Mouse (Mus musculus) cerebellum, postnatal 25 days (tissue): ENCODE measurements around the gene Il16.
A peak's percentile ranks its signal among the peaks of the same experiment; 100 is the strongest.

Experiments
- DNase-seq, 2 experiments: peaks; one replicate each; pipeline ENCODE4 v3.0.0; 2021; ENCODE audit warnings: mixed read lengths in 2 of 2

The Il16 gene

DNA sequence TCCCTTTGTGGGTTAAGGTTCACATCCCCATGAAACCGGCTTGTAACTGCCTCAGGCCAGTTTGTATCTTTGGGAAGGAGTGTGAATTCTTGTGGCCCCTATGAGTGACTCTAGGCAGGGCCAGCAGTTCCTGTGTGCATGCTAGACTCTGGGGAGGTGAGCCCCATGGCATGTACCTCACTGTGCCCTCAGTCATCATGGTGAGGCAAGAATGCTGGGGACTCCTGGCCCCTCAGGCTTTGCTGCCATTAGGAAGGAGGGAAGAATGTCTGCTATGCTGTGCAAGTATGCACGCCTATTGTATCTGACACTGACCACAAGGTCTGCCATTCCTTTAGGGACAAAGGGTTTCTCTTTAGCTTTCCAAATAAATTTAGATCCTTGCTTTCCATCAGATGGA is 104.4 kb downstream of the Il16 start:
- peak; percentile 9 to 18 for DNase-seq

DNA sequence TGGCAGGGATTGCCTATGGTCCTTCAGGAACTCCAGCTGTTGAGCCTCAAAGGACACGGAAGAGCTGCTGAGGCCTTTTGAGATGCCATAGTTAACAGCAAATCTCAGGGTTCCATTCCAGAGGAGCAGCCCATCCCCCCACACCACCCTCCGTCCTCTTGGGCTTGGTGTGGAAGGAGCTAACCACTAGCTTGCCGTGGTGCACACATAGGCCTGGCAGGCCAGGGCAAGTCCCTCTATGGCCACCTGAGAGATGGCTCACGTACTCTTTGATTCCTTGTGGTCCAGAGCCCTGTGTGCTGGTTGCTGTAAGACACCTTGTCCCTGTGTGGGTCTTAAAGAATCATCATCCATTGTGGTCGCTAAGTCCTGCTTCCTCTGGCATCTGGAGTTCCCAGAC is 104.9 kb downstream of the Il16 start:
- DNase-seq, result peak; percentile 50 to 52

DNA sequence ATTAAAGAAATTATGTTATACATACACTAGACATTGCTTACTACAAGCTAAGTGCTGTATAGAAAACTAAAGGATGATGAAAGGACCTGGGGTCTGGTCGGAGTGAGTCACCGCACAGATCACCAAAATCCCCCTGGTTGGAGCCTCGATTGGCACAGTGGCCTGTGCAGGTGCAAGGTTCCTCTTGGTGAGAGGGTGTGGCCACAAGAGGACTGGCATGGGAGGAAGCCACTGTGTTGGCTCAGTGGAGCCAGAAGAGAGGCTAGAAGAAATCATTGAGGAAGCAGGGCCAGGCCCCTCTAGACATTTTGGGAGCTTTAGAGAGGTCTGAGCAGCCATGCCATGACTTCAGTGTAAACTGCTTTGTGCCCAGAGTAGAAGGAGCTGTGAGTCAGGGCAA is 106.4 kb downstream of the Il16 start:
- peak in 1 of 2 experiments; percentile 47 for DNase-seq

DNA sequence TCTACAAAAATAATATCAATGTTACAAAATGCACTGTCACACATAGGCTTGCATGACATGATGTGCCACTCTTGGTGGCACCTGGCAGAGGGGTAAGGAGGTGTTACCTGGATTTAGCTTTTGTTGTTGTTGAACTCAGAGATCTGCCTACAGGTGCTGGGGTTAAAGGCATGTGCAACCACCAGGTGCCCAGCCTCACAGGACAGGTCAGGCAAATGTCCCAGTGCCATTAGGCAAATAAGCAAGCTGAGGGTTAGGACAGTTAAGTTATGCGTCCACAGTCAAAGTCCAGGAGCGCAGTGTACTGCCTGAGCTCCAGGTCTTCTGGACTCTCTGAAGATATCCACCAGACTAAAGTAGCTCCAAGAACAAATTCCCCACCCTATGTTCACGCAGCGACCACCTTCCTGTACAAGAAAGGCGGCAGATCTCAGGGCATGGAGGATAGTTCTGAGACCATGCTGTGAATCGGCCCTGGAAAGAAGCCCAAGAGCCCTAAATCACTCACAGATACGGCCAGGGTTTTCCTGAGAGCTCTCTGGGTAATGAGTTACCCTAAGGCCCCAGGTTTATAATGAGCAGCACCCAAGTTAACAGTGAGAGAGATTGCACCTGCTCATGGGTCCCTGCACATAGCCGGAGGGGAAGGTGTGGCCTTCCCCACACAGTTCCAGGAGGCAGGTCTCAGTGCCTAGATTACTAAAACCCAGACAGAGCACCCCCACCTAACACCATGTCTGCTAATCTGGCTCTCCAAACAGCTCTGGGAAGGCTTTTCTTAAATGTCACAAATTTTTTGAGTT is 107.5 kb downstream of the Il16 start:
- DNase-seq, result peak in 1 of 2 experiments; percentile 33

DNA sequence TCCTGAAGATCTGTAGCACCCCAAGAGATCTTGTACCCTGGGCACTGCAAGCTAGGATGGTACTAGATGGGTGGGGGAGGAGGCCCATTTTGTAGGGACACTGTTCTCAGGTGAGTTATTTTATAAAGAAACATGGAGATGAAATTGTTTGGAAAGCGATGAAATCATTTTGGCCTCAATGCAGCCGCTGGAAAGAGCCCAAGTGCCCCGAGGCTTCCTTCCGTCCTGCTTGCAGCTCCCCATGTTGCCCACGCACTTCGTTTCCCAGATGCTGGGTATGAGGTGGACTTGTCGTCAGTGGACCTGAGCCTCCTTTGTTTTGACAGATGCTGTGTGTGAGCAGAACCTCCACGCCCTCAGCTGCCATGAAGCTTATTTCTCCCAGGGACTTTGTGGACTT is 109.1 kb downstream of the Il16 start:
- DNase-seq, result peak; percentile 49 to 61

DNA sequence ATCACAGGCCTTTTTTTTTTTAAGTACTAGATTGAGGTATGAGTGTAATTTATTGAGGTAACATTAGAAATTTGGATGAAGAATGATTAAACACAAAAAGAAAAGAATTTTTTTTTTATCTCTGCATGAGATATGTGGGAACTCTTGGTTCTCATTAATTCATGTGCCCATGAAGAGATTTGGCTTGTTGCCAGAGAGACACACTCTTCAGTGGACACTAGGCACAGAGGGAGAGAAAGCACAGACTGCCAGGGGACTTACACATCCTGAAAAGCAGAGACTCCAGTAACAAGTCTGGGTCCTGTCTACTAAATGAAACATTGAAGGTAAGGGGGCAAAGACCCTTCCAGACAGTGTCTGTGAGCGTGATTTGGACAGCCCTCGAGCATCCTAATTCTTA is 109.8 kb downstream of the Il16 start:
- peak in 1 of 2 experiments; percentile 24 for DNase-seq

DNA sequence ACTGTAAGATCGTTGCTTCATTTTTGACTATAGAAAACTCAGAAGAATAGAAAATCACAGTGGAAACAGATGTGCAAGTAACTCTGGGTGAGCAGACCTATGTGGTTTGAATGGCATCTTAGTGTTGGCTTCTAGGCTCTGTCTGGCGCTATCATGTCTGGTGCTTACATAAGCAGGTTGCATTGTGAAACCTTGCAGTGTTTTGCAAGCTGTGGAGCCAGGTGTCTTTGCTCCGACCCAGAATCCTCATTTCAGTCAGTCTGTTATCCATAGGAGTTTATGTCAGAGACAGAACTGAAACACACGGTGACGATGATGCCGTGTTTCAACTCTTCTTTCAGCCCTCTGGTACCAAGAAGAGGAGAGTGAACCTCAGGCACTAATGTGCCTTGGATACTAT is 111.7 kb downstream of the Il16 start:
- DNase-seq, result peak in 1 of 2 experiments; percentile 28

DNA sequence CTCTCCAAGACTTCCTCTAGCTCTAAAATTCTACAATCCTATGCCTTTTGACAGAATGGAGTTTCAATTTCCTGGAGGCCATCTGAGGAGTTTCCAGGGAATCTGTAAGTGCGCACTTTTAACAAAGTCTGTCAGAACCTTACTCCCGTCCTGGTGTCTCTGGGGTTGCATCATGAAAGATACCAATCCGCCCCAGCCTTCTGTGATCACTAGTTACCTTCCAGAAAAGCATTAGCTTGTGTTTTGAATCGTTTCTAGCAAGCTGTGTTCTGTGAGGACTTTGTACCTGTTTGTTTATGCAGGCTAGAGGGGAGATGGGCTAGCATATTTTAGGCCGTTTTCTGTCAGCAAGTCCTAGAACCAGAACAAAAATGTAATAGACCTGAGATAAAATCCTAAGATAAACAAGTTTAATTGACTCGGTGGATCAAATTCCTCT is 112.8 kb downstream of the Il16 start:
- no peak for DNase-seq

DNA sequence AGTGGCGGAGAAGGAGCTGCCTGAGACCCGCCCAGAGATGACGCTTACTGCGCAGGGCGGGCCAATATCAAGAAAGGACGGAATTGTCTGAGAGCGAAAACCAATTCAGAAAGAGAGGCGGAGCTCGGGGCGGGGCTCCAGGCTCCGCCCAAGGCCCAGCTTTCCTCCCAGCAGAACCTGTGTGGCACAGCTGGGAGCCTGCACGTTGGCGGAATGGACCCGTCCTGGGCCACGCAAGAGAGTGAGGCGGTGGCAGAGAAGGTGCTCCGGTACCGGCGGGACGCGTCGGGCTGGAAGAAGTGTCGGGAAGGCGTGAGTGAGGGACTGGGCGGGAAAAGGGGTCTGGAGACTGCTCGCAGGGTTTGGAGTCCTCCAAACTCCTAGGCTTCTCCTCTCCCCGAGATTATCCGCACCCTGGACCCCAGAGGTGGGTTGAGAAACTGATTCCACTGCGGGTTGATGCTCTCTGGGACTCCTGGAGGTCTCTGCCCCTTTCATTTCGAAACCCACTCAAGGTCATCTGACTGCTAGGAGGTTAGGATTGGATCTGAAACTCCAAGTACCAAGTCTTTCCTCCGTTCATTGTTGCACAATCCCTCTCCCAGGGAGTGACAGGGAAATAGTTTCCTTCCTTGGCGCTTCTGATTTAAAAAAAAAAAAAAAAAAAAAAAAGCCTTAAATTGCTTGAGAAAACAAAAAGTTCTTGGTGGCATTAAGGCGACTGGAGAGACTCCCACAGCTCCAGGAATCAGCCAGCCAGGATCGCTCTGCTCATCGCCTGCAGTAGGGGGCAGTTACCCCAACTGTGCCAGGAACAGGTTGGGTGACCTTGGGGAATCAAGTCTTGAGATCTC is 113.5 kb downstream of the Il16 start, which contains the start of gene Stard5:
TSS of gene Stard5 (plus strand) at position 132 of the 854 bp plus-strand sequence.
- DNase-seq, result peak; percentile 90 to 93

DNA sequence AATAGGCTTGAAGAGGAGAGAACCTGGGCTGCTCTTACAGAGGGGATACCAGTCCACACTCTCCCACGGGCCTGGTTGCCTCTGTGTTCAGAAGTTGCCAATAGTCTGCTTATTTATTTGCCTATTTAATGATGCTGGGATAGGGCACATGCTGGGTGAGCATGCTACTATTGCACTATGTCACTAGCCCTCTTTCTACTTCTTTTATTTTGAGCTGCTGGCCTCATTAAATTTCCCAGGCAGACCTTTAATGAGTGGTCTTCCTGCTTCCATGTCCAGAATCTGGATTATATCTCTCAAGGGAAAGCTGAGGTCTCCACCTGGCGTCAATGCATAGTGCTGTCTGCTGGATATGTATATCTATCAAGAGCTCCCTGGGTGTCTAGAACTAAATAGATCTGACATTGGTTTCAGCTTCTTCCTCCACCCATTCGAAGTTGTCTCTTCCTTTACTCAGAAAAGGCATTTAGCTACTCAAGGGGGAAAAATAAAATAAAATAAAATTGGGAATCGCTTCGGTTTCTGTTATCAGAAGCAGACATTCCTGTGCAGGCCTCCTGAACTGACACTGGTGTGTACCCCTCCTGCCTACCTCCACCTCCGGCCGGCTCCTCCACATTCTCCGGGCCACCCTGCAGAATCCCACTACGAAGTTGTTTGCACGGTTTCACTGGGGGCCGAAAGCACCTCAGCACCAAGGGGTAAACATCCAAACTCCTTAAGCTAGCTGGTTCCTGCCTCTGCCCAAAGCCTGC is 114.3 kb downstream of the Il16 start:
- DNase-seq, result peak in 1 of 2 experiments; percentile 19

DNA sequence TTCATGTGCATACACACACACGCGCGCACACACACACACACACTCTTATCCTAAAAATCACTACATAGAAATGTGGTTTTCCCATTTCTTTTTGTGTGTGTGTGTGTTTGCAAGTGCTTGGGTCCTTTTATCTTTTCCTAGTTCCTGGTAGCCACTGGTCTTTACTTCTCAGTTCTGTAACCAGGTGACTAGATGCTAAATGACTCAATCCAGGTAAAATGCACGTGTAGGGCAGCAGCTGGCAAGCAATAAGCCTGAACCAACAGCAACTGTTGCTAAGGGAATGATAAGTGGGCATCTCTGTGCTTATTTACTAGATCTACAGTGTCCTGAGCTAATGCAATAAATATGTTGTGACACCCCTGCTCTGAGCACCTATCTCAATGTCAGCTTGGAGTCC is 118.2 kb downstream of the Il16 start:
- no peak for DNase-seq

DNA sequence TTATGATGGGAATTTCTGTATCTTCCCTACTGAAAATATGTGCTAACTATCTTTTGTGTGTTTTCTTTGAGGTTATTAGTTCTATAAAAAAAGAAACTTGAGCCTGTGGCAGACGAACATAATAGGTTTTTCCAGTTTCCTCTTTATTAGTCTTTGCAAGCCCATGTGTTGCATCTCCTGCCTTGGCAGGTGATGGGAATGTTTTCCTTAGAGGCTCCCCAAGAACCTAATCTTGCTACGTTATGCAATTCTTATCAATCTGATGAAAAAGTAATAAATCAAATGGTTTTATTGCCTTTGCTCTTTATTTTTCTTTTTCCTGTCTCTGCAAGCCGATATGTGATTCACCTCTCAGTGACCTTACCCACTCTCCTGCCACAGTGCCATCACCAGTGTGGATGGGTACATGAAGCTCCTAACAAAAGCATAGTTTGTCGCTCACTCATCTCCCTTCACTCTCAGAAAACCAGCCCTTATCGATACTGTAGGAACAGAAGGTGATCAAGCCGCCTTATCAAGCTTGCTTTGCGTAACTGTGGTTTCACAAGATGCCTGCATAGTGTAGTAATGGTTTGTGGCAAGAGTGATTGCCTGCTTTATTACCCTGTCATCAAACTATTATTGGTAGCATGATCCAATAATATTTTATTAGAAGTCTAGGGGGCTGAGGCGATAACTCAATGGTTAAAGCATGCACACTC is 118.8 kb downstream of the Il16 start:
- no peak for DNase-seq

DNA sequence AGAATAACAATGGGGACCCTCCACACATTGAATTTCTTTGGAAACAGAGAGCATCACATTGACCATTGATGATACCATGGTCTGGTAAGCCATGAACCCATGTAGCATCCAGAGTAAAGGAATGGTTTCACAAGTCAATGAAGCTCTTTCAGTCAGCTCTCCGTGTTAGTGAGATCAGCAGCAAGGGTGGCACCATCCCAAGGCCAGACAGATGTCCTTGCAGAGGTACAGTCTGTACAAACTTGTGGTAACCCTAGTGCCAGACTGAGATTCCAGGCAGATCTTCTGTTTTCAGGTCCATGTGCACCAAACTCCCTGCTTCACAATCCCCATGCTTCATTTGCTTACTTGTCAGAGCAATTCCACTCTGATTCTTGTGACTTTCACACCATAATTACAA is 121.5 kb downstream of the Il16 start:
- DNase-seq, result no peak

DNA sequence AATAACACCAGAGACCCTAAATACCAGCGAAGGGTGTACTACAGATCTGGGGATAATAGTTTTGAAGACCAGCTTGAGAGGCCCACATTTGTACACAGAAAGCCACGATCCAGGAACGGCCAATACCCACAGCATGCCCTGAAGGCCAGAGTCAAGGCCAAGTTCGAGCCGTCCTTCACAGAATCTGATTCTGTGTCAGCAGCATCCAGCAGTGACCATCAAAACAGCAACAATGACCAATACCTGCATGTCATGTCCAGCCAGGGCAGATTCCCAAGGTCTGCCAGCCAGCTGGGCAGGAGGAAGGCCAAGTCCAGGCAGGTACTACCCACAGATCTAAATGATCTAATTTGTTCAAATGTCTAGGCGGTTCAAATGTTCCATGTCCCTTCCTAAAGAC is 122.9 kb downstream of the Il16 start:
- no peak for DNase-seq

DNA sequence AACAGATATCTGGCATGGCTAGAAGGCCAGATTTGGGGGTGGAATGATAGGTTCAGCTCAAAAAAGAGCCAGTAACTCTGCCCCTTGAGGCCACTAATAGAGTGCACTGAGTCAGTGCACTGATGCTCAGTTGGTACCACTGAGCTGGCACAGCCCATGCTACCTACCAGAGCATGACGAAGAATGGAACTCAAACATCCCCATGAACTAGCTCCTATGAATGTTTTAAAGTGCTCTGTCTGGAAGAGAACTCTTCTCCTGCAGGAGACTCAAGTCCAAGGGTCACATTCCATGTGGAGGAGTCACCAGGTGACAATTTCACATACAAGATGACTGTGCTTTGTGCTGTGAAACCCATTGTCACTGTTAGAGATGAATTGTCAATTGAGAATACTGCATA is 126.8 kb downstream of the Il16 start:
- DNase-seq, result no peak

DNA sequence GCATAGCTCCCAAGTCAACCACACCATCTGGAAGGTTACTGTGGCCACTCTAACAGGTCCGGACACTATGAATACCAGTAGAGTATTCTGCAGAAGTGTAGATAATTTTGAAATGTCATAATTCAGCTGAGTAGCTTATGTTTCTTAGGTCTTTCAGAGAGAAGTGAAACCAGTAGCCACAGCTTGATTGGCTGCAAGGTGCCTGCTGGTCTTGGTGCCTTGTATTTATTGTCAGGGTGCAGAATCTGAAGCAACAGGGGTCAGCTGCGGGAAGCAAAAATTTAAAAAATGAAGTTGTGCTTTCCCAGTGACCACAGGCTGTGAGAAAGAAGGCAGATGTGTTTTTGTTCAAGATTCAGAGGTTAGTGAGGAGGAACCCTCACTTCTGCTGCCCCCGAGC is 129.3 kb downstream of the Il16 start:
- no peak for DNase-seq

DNA sequence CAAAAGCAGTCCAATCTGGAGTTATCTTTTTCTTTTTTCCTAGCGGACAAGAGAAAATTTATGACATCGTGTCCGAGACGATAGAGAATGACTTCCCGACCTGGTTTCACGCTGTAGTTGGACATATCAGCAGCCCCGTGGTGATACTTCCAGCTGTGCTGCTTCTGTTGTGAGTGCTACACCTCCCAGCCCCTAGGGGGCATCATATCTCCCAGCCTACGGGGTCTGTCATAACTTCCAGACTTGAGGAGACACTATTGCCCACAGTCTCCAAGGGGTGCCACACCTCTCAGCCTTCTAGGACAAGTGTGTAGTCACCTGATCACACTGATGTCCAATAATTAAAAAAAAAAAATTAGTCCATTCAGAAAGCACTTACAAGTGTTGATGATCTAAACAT is 129.7 kb downstream of the Il16 start:
- no peak for DNase-seq

DNA sequence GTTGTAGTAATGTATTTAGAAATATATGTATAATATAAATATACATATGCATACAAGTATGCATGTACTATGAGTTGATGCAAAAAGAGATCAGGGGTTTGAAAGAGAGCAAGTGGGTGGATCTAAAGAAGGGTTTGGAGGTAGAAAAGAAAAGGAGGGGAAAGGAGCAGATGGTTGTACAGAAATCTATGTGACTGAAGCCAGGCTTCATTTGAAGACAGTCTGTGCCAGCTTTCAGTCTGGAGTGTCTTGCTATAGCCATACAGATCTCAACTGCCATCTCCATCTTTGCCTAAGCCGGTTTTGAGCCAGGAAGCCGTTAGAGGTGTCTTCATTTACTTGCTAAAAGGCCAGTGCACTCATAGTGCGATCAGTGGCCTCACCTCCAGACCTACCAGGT is 130.3 kb downstream of the Il16 start:
- DNase-seq, result no peak

DNA sequence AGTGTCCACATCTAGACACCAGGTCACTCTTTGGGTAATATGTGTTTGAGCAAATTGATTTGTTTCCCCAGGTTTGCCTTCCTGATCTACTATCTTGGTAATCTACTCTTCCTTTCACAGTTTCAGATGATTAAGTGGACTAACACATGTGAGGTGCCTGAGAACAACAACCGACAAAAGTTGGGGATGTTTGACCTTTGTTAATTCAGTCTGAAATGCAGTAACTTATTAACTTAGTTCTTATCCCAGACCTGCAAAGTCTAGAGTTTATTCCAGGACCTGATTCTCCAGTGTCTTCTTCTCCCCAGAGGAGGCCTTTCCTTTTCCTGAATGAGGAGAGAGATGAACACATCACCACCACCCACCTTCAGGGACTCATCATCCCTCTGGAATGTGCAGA is 133.6 kb downstream of the Il16 start:
- DNase-seq, result no peak

DNA sequence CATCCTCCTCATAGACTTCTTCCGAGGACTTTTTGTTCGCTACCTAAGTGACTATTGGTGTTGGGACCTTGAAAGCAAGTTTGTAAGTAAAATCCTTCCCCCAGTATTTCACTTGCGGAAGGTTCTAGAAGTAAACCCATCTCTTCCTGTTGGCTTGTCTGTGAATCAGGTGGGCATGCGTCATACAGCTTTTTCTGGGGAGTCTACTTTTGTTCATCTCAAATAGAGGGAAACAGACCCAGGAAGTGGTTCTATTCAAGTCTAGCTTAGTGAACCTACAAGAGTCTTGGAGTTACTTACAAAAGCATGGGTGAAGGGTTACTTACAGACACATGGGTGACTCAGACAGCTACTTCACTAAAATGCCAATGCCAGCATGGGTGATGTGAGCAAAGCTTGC is 135.6 kb downstream of the Il16 start:
- no peak for DNase-seq

DNA sequence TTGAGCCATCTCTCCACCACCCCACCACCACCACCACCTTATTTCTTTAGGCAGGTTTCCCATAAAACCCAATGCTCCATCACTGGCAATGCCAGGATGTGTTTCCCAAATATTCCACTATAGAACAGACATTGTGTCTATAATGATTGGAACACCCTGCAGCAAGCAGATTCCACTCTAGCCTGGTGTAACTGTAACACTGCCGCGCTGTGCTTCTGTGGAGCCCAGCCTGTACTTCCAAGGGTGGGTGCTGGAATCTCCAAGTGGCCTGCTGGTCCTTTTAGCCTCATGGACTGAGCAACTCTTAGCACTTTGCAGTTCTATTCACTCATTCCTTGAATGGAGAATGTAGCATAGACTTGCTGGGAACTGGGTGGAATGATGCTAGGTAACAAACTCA is 138.7 kb downstream of the Il16 start:
- DNase-seq, result no peak

DNA sequence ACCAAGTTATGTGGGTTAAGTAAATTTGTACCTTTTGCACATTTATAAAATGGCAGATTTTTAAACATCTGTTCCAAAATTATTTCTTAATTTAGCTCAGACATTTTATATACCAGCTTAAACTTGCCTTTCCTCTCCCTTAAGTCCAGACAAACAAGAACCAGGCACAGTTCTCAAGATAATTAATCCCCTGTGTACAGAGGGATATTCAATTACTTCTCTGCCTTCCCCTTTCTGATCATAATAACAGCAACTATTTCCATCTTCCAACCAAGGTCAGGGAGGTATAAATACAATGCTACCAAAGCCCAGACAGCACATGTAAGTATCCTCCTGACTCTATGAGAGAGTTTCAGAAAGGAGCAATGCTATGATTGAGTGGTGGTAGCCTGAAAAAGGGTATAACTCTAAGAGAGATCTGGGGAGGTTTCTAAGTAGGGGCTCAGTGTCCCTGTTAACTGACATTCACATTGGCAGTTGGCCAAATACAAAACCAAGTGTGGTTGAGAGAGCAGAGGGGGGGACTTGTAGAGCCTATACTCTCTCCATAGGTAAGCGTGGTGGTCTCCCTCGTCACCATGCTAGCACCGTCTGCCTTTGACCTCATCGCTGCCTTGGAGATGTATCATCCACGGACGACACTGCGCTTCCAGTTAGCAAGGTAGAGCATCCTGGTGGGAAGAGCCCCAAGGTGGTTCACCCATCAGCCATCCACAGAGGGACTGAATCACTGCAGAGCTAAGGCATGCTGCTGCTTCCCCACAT is 141.2 kb downstream of the Il16 start:
- DNase-seq, result no peak
